Mouse (Mus musculus): Measurements from ENCODE around the gene Dtnbp1. TPM values are rescaled to one million over a fixed set of nuclear protein-coding genes. Genes with fewer than 3 reads are reported as not detected.
A peak's percentile ranks its signal among the peaks of the same experiment; 100 is the strongest.

The Dtnbp1 gene
- polyA plus RNA-seq, 1 experiment: 56.6 TPM

- no peak overlapping the region for H3K4me3 ChIP-seq (ENCODE audit: insufficient read depth, low read length)
- TF ChIP-seq CTCF (IDR thresholded peaks at IDR 0.05; ENCODE audit: borderline replicate concordance, insufficient read depth, low read length) (no peak), POLR2A (IDR thresholded peaks at IDR 0.05; ENCODE audit: low read depth, low read length) (no peak)
- no peak overlapping the region for H3K27ac ChIP-seq (ENCODE audit: insufficient read depth, low read length)
These were observed 46.2 kb downstream of the Dtnbp1 start for GRCm38 (mm10) chr13:44955781-44956180.

GRCm38 (mm10) chr13:44954232-44954568 lies 47.7 kb downstream of the Dtnbp1 start:
- H3K27ac ChIP-seq (ENCODE audit: insufficient read depth, low read length): no peak overlapping the region
- H3K4me1 ChIP-seq (ENCODE audit: control insufficient read depth, insufficient read depth, low read length): no peaks in the 10 kb centered on the region; the same call in 1 of the 2 replicates
- TF ChIP-seq POLR2A (IDR thresholded peaks at IDR 0.05; ENCODE audit: low read depth, low read length) (no peak), CTCF (IDR thresholded peaks at IDR 0.05; ENCODE audit: borderline replicate concordance, insufficient read depth, low read length) (no peak)
- no peak overlapping the region for H3K4me3 ChIP-seq (ENCODE audit: insufficient read depth, low read length)

More at GRCm38 (mm10) chr13:44955781-44956180, 46.2 kb downstream of the Dtnbp1 start:
- H3K4me1 ChIP-seq (ENCODE audit: control insufficient read depth, insufficient read depth, low read length): no peaks in the 10 kb centered on the region; the same call in 1 of the 2 replicates

- Histone ChIP-seq H3K4me3 (ENCODE audit: insufficient read depth, low read length) (no peak overlapping the region), H3K27ac (ENCODE audit: insufficient read depth, low read length) (no peak overlapping the region), H3K4me1 (ENCODE audit: control insufficient read depth, insufficient read depth, low read length) (peaks cover 1% of the 10 kb centered on the region; the same call in 1 of the 2 replicates)
- TF ChIP-seq CTCF (IDR thresholded peaks at IDR 0.05; ENCODE audit: borderline replicate concordance, insufficient read depth, low read length) (no peak), POLR2A (IDR thresholded peaks at IDR 0.05; ENCODE audit: low read depth, low read length) (no peak)
These were observed 48.3 kb downstream of the Dtnbp1 start for GRCm38 (mm10) chr13:44953546-44954231.

- H3K4me1 ChIP-seq (ENCODE audit: control insufficient read depth, insufficient read depth, low read length): peaks cover 3% of the 10 kb centered on the region; the same call in 1 of the 2 replicates
- TF ChIP-seq POLR2A (IDR thresholded peaks at IDR 0.05; ENCODE audit: low read depth, low read length) (no peak), CTCF (IDR thresholded peaks at IDR 0.05; ENCODE audit: borderline replicate concordance, insufficient read depth, low read length) (no peak)
- H3K27ac ChIP-seq (ENCODE audit: insufficient read depth, low read length): no peak overlapping the region
- no peak overlapping the region for H3K4me3 ChIP-seq (ENCODE audit: insufficient read depth, low read length)
These were observed 49.4 kb downstream of the Dtnbp1 start for GRCm38 (mm10) chr13:44952393-44953086.

GRCm38 (mm10) chr13:44948320-44949250 lies 53.4 kb downstream of the Dtnbp1 start:
- H3K27ac ChIP-seq (ENCODE audit: insufficient read depth, low read length): no peak overlapping the region
- no peak for TF ChIP-seq POLR2A (IDR thresholded peaks at IDR 0.05; ENCODE audit: low read depth, low read length)
- no peak overlapping the region for H3K4me3 ChIP-seq (ENCODE audit: insufficient read depth, low read length)
- peaks cover 3% of the 10 kb centered on the region; the same call in 1 of the 2 replicates for H3K4me1 ChIP-seq (ENCODE audit: control insufficient read depth, insufficient read depth, low read length)

- H3K4me3 ChIP-seq (ENCODE audit: insufficient read depth, low read length): no peak overlapping the region
- H3K4me1 ChIP-seq (ENCODE audit: control insufficient read depth, insufficient read depth, low read length): peaks cover 3% of the 10 kb centered on the region; the same call in 1 of the 2 replicates
- TF ChIP-seq CTCF (IDR thresholded peaks at IDR 0.05; ENCODE audit: borderline replicate concordance, insufficient read depth, low read length): no peak
- no peak for TF ChIP-seq POLR2A (IDR thresholded peaks at IDR 0.05; ENCODE audit: low read depth, low read length)
- no peak overlapping the region for H3K27ac ChIP-seq (ENCODE audit: insufficient read depth, low read length)
These were observed 54.9 kb downstream of the Dtnbp1 start for GRCm38 (mm10) chr13:44946880-44947635.

- H3K27ac ChIP-seq (ENCODE audit: insufficient read depth, low read length): no peak overlapping the region
- no peak overlapping the region for H3K4me3 ChIP-seq (ENCODE audit: insufficient read depth, low read length)
- no peak for TF ChIP-seq POLR2A (IDR thresholded peaks at IDR 0.05; ENCODE audit: low read depth, low read length)
- no peak for TF ChIP-seq CTCF (IDR thresholded peaks at IDR 0.05; ENCODE audit: borderline replicate concordance, insufficient read depth, low read length)
- peaks cover 11% of the 10 kb centered on the region for H3K4me1 ChIP-seq (ENCODE audit: control insufficient read depth, insufficient read depth, low read length)
These were observed 58.3 kb downstream of the Dtnbp1 start for GRCm38 (mm10) chr13:44943618-44944017.

GRCm38 (mm10) chr13:44939326-44940035 lies 62.5 kb downstream of the Dtnbp1 start:
- H3K4me3 ChIP-seq (ENCODE audit: insufficient read depth, low read length): no peak overlapping the region
- TF ChIP-seq POLR2A (IDR thresholded peaks at IDR 0.05; ENCODE audit: low read depth, low read length) (no peak), CTCF (IDR thresholded peaks at IDR 0.05; ENCODE audit: borderline replicate concordance, insufficient read depth, low read length) (no peak)
- peaks cover 13% of the 10 kb centered on the region for H3K4me1 ChIP-seq (ENCODE audit: control insufficient read depth, insufficient read depth, low read length)
- peak overlapping the region; percentile 49; the same call in 1 of the 2 replicates for H3K27ac ChIP-seq (ENCODE audit: insufficient read depth, low read length)
